Mouse (Mus musculus): ENCODE measurements around the gene Setdb1. TPM values are rescaled to one million over a fixed set of nuclear protein-coding genes. Genes with fewer than 3 reads are reported as not detected.

Setdb1 gene
- total RNA-seq, 2 experiments from 2014 or later, result 20.5 to 22.4 TPM

DNA sequence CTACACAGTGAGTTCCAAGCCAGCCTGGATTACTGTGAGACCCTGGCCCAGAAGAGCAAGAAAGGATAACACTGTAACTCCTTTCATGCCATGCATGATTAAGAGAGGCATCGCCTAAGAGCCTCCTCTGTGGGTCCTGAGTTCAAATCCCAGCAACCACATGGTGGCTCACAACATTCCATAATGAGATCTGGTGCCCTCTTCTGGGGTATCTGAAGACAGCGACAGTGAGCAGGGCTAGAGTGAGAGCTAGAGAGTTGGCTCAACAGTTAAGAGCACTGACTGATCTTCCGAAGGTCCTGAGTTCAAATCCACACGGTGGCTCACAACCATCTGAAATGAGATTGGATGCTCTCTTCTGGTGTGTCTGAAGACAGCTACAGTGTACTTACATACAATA lies 82.5 kb downstream of the Setdb1 start:
- ATAC-seq (ENCODE audit: poor library complexity, severe bottlenecking), result no peak

Other genes with a start within 250 kb of the Setdb1 start
- 33.6 and 37.3 TPM in 2 replicates for gene Vps72, start 246.2 kb downstream of the Setdb1 start, total RNA-seq (2015)
- 74.0 and 77.3 TPM in 2 replicates for gene Vps72, start 246.2 kb downstream of the Setdb1 start, total RNA-seq (2017)
- gene Tmod4, start 232.7 kb downstream of the Setdb1 start, total RNA-seq (2015), result 1.1 and 4.4 TPM in 2 replicates
- not detected in 2 replicates for gene Tmod4, start 232.7 kb downstream of the Setdb1 start, total RNA-seq (2017)
- 51.3 and 61.3 TPM in 2 replicates for gene Scnm1, start 223.2 kb downstream of the Setdb1 start, total RNA-seq (2015)
- gene Scnm1, start 223.2 kb downstream of the Setdb1 start, total RNA-seq (2017), result 68.0 and 72.8 TPM in 2 replicates
- gene Lysmd1, start 223.1 kb downstream of the Setdb1 start, total RNA-seq (2015), result 3.3 and 3.8 TPM in 2 replicates
- 4.4 and 5.0 TPM in 2 replicates for gene Lysmd1, start 223.1 kb downstream of the Setdb1 start, total RNA-seq (2017)
- gene Tnfaip8l2, start 214.8 kb downstream of the Setdb1 start, total RNA-seq (2015), result 77.5 and 85.2 TPM in 2 replicates
- 103 and 115 TPM in 2 replicates for gene Tnfaip8l2, start 214.8 kb downstream of the Setdb1 start, total RNA-seq (2017)
- 0.04 TPM in 1 of 2 replicates, not detected in the other for gene Sema6c, start 196.7 kb downstream of the Setdb1 start, total RNA-seq (2015)
- gene Sema6c, start 196.7 kb downstream of the Setdb1 start, total RNA-seq (2017), result not detected in 2 replicates
- gene Gabpb2, start 139.3 kb downstream of the Setdb1 start, total RNA-seq (2015), result 37.6 and 39.3 TPM in 2 replicates
- gene Gabpb2, start 139.3 kb downstream of the Setdb1 start, total RNA-seq (2017), result 64.2 and 73.3 TPM in 2 replicates
- 131 and 142 TPM in 2 replicates for gene Cdc42se1, start 128.5 kb downstream of the Setdb1 start, total RNA-seq (2015)
- 151 TPM in 2 replicates for gene Cdc42se1, start 128.5 kb downstream of the Setdb1 start, total RNA-seq (2017)
- 3.3 and 6.1 TPM in 2 replicates for gene Mllt11, start 125.0 kb downstream of the Setdb1 start, total RNA-seq (2015)
- gene Mllt11, start 125.0 kb downstream of the Setdb1 start, total RNA-seq (2017), result 2.8 and 7.3 TPM in 2 replicates
- gene Gm128, start 115.6 kb downstream of the Setdb1 start, total RNA-seq (2015), result 0.16 and 0.21 TPM in 2 replicates
- not detected in 2 replicates for gene Gm128, start 115.6 kb downstream of the Setdb1 start, total RNA-seq (2017)
- gene Bnipl, start 106.0 kb downstream of the Setdb1 start, total RNA-seq (2015), result not detected in 2 replicates
- not detected in 2 replicates for gene Bnipl, start 106.0 kb downstream of the Setdb1 start, total RNA-seq (2017)
- gene Mindy1, start 75.9 kb downstream of the Setdb1 start, total RNA-seq (2015), result 49.5 and 55.2 TPM in 2 replicates
- gene Mindy1, start 75.9 kb downstream of the Setdb1 start, total RNA-seq (2017), result 44.0 and 54.1 TPM in 2 replicates
- 12.4 and 14.5 TPM in 2 replicates for gene Prune1, start 75.1 kb downstream of the Setdb1 start, total RNA-seq (2015)
- gene Prune1, start 75.1 kb downstream of the Setdb1 start, total RNA-seq (2017), result 7.8 and 10.2 TPM in 2 replicates
- gene Anxa9, start 50.0 kb downstream of the Setdb1 start, total RNA-seq (2015), result 3.0 and 3.8 TPM in 2 replicates
- 1.9 and 2.4 TPM in 2 replicates for gene Anxa9, start 50.0 kb downstream of the Setdb1 start, total RNA-seq (2017)
- 184 and 191 TPM in 2 replicates for gene Cers2, start 42.4 kb downstream of the Setdb1 start, total RNA-seq (2015)
- 86.0 and 107 TPM in 2 replicates for gene Cers2, start 42.4 kb downstream of the Setdb1 start, total RNA-seq (2017)
- gene 4930558C23Rik, start 45.6 kb upstream of the Setdb1 start, total RNA-seq (2015), result not detected in 2 replicates
- gene 4930558C23Rik, start 45.6 kb upstream of the Setdb1 start, total RNA-seq (2017), result not detected in 2 replicates
- 26.8 and 30.6 TPM in 2 replicates for gene Arnt, start 77.2 kb upstream of the Setdb1 start, total RNA-seq (2015)
- gene Arnt, start 77.2 kb upstream of the Setdb1 start, total RNA-seq (2017), result 27.8 and 36.1 TPM in 2 replicates
- 0.11 TPM in 1 of 2 replicates, not detected in the other for gene Ctsk, start 142.1 kb upstream of the Setdb1 start, total RNA-seq (2015)
- gene Ctsk, start 142.1 kb upstream of the Setdb1 start, total RNA-seq (2017), result 0.33 and 0.62 TPM in 2 replicates
- 1,196 and 1,415 TPM in 2 replicates for gene Ctss, start 169.6 kb upstream of the Setdb1 start, total RNA-seq (2015)
- gene Ctss, start 169.6 kb upstream of the Setdb1 start, total RNA-seq (2017), result 1,721 and 1,924 TPM in 2 replicates
- not detected in 2 replicates for gene Hormad1, start 202.5 kb upstream of the Setdb1 start, total RNA-seq (2015)
- gene Hormad1, start 202.5 kb upstream of the Setdb1 start, total RNA-seq (2017), result 0.48 TPM in 1 of 2 replicates, not detected in the other
- 53.2 and 56.8 TPM in 2 replicates for gene Golph3l, start 231.7 kb upstream of the Setdb1 start, total RNA-seq (2015)
- 55.5 and 56.5 TPM in 2 replicates for gene Golph3l, start 231.7 kb upstream of the Setdb1 start, total RNA-seq (2017)